Mouse (Mus musculus) R1 (cell line): ENCODE measurements around the gene Pate3.
"Not testable (repeated sequence)": the region's sequence is repeated elsewhere in the genome, so short reads cannot be mapped to it uniquely, and the experiment has no call there.

Experiments used
- DNase-seq: peaks from one replicate; pipeline ENCODE4 v3.0.0-alpha.2; 2018; ENCODE audit warnings: low read depth, low spot score

The Pate3 gene

GRCm38 (mm10) chr9:35648102-35648501, at the start of gene Pate3:
TSS of gene Pate3 (minus strand) at chr9:35648202.
- no peak for DNase-seq

GRCm38 (mm10) chr9:35691924-35692323, 43.9 kb upstream of the Pate3 start:
- no peak for DNase-seq

GRCm38 (mm10) chr9:35687013-35687412, 39.0 kb upstream of the Pate3 start, which contains the start of gene Pate1:
TSS of gene Pate1 (minus strand) at chr9:35687390.
- no peak for DNase-seq

DNA sequence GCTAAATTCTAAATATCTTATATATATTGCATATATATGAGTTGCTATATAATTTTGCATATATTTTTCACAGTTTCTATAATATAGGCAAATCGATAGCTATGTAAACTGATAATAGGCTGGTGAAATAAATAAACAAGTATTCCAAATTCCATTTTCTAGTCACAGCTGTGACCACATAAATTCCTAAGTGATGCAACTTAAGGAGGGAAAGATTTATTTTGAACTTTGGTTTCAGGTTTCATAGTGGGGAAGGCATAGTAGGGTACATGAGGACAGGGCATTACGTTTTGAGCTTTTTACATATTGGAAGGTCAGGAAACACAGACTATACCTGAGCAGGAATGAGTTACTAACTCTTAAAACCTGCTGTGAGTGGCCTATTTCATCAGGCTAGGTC, 25.6 kb upstream of the Pate3 start:
- DNase-seq, result no peak

- DNase-seq, result no peak
These were observed 15.0 kb downstream of the Pate3 start for GRCm38 (mm10) chr9:35632981-35633380.

GRCm38 (mm10) chr9:35616784-35617183, 31.2 kb downstream of the Pate3 start:
- DNase-seq, result not testable (repeated sequence)

DNA sequence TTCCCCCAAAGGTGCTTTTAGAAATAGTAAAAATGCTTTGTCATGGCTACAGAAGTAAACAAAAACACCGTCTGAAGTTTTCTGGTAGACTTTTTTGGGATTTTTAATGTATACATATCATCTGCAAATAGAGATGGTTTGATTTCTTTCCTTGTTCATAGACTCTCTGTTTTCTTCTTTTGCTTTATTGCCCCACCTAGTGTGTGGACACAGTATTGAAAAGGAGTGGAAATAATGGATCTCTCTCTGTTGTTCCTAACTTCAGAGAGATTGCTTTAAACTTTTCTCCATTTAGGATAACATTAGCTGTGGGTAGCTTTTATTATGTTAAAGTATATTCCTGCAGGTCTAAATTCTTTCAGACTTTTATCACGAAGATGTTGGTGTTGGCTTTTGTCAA, 34.0 kb downstream of the Pate3 start:
- DNase-seq, result no peak

- DNase-seq, result no peak
These were observed 36.2 kb downstream of the Pate3 start, which contains the start of gene Pate4 for GRCm38 (mm10) chr9:35611841-35612240. TSS of gene Pate4 (minus strand) at chr9:35611941.

DNA sequence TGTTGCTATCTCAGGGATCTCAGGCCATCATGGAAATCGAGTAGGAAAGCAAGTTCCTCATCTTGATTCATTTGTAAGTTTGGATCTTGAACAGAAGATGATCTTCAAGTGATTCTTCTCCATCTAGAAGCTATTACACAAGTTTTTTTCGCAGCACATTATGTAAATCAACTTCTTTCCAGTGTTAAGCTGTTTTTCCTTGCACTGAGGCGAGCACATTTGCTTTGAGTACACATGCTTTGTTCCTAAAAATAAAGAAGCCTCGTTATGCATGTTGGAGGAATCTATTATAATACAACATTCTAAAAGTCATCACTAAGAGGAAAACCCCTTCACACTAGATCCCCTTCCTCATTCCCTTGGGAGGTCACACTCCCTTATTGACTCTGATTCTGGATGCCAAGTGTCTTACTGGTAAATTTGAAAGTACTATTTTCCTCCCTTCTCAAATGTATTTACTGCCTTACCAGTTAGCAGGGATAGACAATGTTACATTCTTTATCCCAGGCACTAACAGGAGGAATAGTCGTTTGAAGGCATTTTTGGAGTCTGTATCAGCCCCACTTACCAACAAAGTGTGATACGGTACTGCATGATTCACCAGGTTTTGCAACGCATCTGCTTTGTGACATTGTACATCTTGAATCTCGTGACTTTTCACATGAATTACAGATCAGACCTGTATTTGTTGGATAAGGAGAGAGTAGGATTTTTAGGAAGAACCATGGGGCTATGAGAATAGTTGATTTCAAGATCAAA, 40.2 kb downstream of the Pate3 start:
- DNase-seq, result no peak
